Comparison of ENCODE assay signal across 8 mouse cellular contexts in the genomic region with DNA sequence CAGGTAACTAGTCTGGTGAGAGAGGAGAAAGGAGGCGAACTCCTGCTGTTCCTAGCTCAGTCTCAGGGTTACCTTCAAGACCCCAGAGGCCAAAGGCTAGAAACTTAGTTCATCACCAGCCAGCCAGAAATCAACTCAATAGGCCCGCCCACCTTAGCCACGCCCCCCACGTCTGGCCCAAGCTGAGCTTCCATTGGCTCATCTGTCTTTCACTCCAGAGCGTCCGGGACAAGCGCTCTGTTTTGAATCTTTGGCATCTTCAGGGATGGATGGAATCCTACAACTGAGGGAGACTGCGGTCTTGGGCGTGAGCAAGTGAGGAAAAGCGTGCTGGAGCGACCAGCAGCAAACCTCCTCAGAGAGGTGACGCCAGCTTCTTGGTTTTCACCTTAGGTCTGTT.
A peak's percentile ranks its signal among the peaks of the same experiment; 100 is the strongest.
DNase-seq lines count a peak whose midpoint lies in the region; ATAC-seq lines count a peak whose summit lies in the region.

No protein-coding gene starts in this region.

- peaks cover 4% of the 10 kb centered on the region; the same call in 1 of the 2 replicates for H3K9me3 ChIP-seq in heart, embryonic 12.5 days (replicated peaks)
- peaks cover 10% of the 10 kb centered on the region for H3K9me3 ChIP-seq in embryonic facial prominence, embryonic 14.5 days (ENCODE audit: control insufficient read depth, low read length)
- H3K9me3 ChIP-seq in limb, embryonic 11.5 days (ENCODE audit: control insufficient read depth, low read length), result no peaks in the 10 kb centered on the region
- no peaks in the 10 kb centered on the region for H3K9me3 ChIP-seq in neural tube, embryonic 11.5 days (ENCODE audit: control insufficient read depth, low read length)

- H3K4me1 ChIP-seq in heart, embryonic 12.5 days (replicated peaks), result 0 out of 2 replicates have a peak, but pooled peaks cover 3% of the 10 kb centered on the region
- peaks cover 5% of the 10 kb centered on the region; the same call in 1 of the 2 replicates for H3K4me1 ChIP-seq in embryonic facial prominence, embryonic 14.5 days (ENCODE audit: control insufficient read depth, insufficient read depth, low read length)
- H3K4me1 ChIP-seq in limb, embryonic 11.5 days (ENCODE audit: control insufficient read depth, insufficient read depth, low read length), result no peaks in the 10 kb centered on the region
- 0 out of 2 replicates have a peak, but pooled peaks cover 3% of the 10 kb centered on the region for H3K4me1 ChIP-seq in neural tube, embryonic 11.5 days (ENCODE audit: control insufficient read depth, insufficient read depth, low read length)

- H3K27me3 ChIP-seq in heart, embryonic 12.5 days (replicated peaks), result no peaks in the 10 kb centered on the region
- no peaks in the 10 kb centered on the region for H3K27me3 ChIP-seq in embryonic facial prominence, embryonic 14.5 days (replicated peaks; ENCODE audit: control insufficient read depth, insufficient read depth, low read length)
- H3K27me3 ChIP-seq in limb, embryonic 11.5 days (ENCODE audit: control insufficient read depth, insufficient read depth, low read length), result no peaks in the 10 kb centered on the region
- H3K27me3 ChIP-seq in neural tube, embryonic 11.5 days (ENCODE audit: control insufficient read depth, insufficient read depth, low read length), result no peaks in the 10 kb centered on the region

- no peaks in the 10 kb centered on the region for H3K36me3 ChIP-seq in heart, embryonic 12.5 days
- no peaks in the 10 kb centered on the region for H3K36me3 ChIP-seq in embryonic facial prominence, embryonic 14.5 days (ENCODE audit: control insufficient read depth, insufficient read depth, low read length)
- no peaks in the 10 kb centered on the region for H3K36me3 ChIP-seq in limb, embryonic 11.5 days (ENCODE audit: control insufficient read depth, insufficient read depth, low read length)
- no peaks in the 10 kb centered on the region for H3K36me3 ChIP-seq in neural tube, embryonic 11.5 days (ENCODE audit: control insufficient read depth, insufficient read depth, low read length)

- DNase-seq in heart, adult 8-10 months (ENCODE audit: low spot score), result no peak
- DNase-seq in embryonic facial prominence, embryonic 14.5 days (ENCODE audit: low spot score), result peak; percentile 24
- peak; percentile 80 for DNase-seq in limb, embryonic 11.5 days (ENCODE audit: low spot score)
- peak; percentile 63 for DNase-seq in neural tube, embryonic 11.5 days (ENCODE audit: low spot score)
- no peak for DNase-seq in right cerebral cortex, postnatal 36 days (ENCODE audit: low spot score in 2 of 2)
- DNase-seq in adrenal gland, postnatal 36 days, result no peak

- ATAC-seq in heart, embryonic 12.5 days (ENCODE audit: insufficient number of reproducible peaks, low FRiP score), result no peak
- no peak for ATAC-seq in embryonic facial prominence, embryonic 14.5 days (ENCODE audit: low read depth)
- no peak for ATAC-seq in limb, embryonic 11.5 days (ENCODE audit: insufficient number of reproducible peaks, low FRiP score, low TSS enrichment, low read depth)
- ATAC-seq in neural tube, embryonic 11.5 days (ENCODE audit: insufficient read depth, low FRiP score, low TSS enrichment), result no peak
- no peak for ATAC-seq in activated CD4-positive, CD25-positive, alpha-beta regulatory T cell, adult 4 months

- H3K4me2 ChIP-seq in heart, embryonic 12.5 days, result peak overlapping the region; percentile 62
- peak overlapping the region; percentile 52 for H3K4me2 ChIP-seq in embryonic facial prominence, embryonic 14.5 days (ENCODE audit: low read depth, low read length)
- H3K4me2 ChIP-seq in limb, embryonic 11.5 days (ENCODE audit: low read depth, severe bottlenecking), result peak overlapping the region; percentile 51
- H3K4me2 ChIP-seq in neural tube, embryonic 11.5 days (ENCODE audit: low read depth), result peak overlapping the region; percentile 43

- 19% methylated on average over 12 of the region's 12 CpGs for WGBS in heart, embryonic 12.5 days
- WGBS in embryonic facial prominence, embryonic 14.5 days, result 20% methylated on average over 12 of the region's 12 CpGs
- WGBS in limb, embryonic 11.5 days, result 8% methylated on average over 12 of the region's 12 CpGs
- 16% methylated on average over 12 of the region's 12 CpGs for WGBS in neural tube, embryonic 11.5 days

- H3K4me3 ChIP-seq in heart, embryonic 12.5 days, result peak overlapping the region; percentile 41
- peak overlapping the region; percentile 34 for H3K4me3 ChIP-seq in embryonic facial prominence, embryonic 14.5 days (ENCODE audit: low read depth, low read length)
- H3K4me3 ChIP-seq in limb, embryonic 11.5 days (ENCODE audit: low read depth, low read length), result peak overlapping the region; percentile 34
- peak overlapping the region; percentile 18; the same call in 1 of the 2 replicates for H3K4me3 ChIP-seq in neural tube, embryonic 11.5 days (ENCODE audit: low read depth, low read length)

- 0 out of 2 replicates have a peak overlapping the region, but pooled peaks have one; percentile 10 for H3K9ac ChIP-seq in heart, embryonic 12.5 days
- H3K9ac ChIP-seq in embryonic facial prominence, embryonic 14.5 days (ENCODE audit: low read depth, low read length), result no peak overlapping the region; the same call in 1 of the 2 replicates
- H3K9ac ChIP-seq in limb, embryonic 11.5 days (ENCODE audit: low read length), result peak overlapping the region; percentile 50
- 0 out of 2 replicates have a peak overlapping the region, but pooled peaks have one; percentile 18 for H3K9ac ChIP-seq in neural tube, embryonic 11.5 days (ENCODE audit: low read length)

- no peak overlapping the region for H3K27ac ChIP-seq in heart, embryonic 12.5 days (ENCODE audit: poor library complexity, severe bottlenecking)
- no peak overlapping the region for H3K27ac ChIP-seq in embryonic facial prominence, embryonic 14.5 days (replicated peaks; ENCODE audit: low read depth, low read length)
- H3K27ac ChIP-seq in limb, embryonic 11.5 days (replicated peaks; ENCODE audit: low read depth, low read length), result no peak overlapping the region
- H3K27ac ChIP-seq in neural tube, embryonic 11.5 days (ENCODE audit: low read depth, low read length), result no peak overlapping the region

Comparison
In these comparisons a context has a peak if more than half of its experiments do, and no peak if none do; other contexts are left out.
1. DNase-seq: peak in embryonic facial prominence, embryonic 14.5 days (single experiment), limb, embryonic 11.5 days (single experiment) and neural tube, embryonic 11.5 days (single experiment); none in heart, adult 8-10 months (single experiment), right cerebral cortex, postnatal 36 days (0 of 2) and adrenal gland, postnatal 36 days (0 of 2).
2. Peak in every context shown above with its lines, with median percentiles within 50 percentile points of each other: H3K4me2 ChIP-seq and H3K4me3 ChIP-seq.